Comparison of ENCODE assay signal across 7 mouse cellular contexts in genomic region chr4:114477082-114477771, GRCm38 (mm10).
DNase-seq lines count a peak whose midpoint lies in the region; ATAC-seq and TF ChIP-seq lines count a peak whose summit lies in the region.

No protein-coding gene starts in this region.

- ATAC-seq in heart, embryonic 13.5 days (ENCODE audit: extremely low read depth, insufficient number of reproducible peaks, low FRiP score, low TSS enrichment) = no peak; the same call in 1 of the 2 replicates
- ATAC-seq in limb, embryonic 13.5 days (ENCODE audit: low FRiP score, low read depth) = peak; percentile 68
- ATAC-seq in stomach, postnatal 0 days (ENCODE audit: low FRiP score, low TSS enrichment) = no peak

- 0 out of 2 replicates have a peak overlapping the region, but pooled peaks have one; percentile 41 for H3K27ac ChIP-seq in heart, embryonic 13.5 days (replicated peaks)
- peak overlapping the region; percentile 52; the same call in 1 of the 2 replicates for H3K27ac ChIP-seq in limb, embryonic 13.5 days
- no peak overlapping the region for H3K27ac ChIP-seq in stomach, postnatal 0 days (replicated peaks)

- H3K9me3 ChIP-seq in heart, embryonic 13.5 days = no peaks in the 10 kb centered on the region
- no peaks in the 10 kb centered on the region for H3K9me3 ChIP-seq in limb, embryonic 13.5 days
- H3K9me3 ChIP-seq in stomach, postnatal 0 days (ENCODE audit: control insufficient read depth, low read length) = no peaks in the 10 kb centered on the region

- peaks cover 19% of the 10 kb centered on the region for H3K4me1 ChIP-seq in heart, embryonic 13.5 days
- H3K4me1 ChIP-seq in limb, embryonic 13.5 days = peaks cover 51% of the 10 kb centered on the region
- no peaks in the 10 kb centered on the region for H3K4me1 ChIP-seq in stomach, postnatal 0 days (replicated peaks; ENCODE audit: control insufficient read depth, insufficient read depth)

- no peaks in the 10 kb centered on the region for H3K36me3 ChIP-seq in heart, embryonic 13.5 days
- H3K36me3 ChIP-seq in limb, embryonic 13.5 days = no peaks in the 10 kb centered on the region
- no peaks in the 10 kb centered on the region for H3K36me3 ChIP-seq in stomach, postnatal 0 days (ENCODE audit: control insufficient read depth, insufficient read depth, low read length)

- peaks cover 84% of the 10 kb centered on the region for H3K27me3 ChIP-seq in heart, embryonic 13.5 days (replicated peaks)
- H3K27me3 ChIP-seq in limb, embryonic 13.5 days = peaks cover 73% of the 10 kb centered on the region
- no peaks in the 10 kb centered on the region for H3K27me3 ChIP-seq in stomach, postnatal 0 days (ENCODE audit: control insufficient read depth, insufficient read depth, low read length)

- TF ChIP-seq CTCF in stomach, postnatal 0 days (IDR thresholded peaks at IDR 0.05; ENCODE audit: low read depth) = no peak

- H3K9ac ChIP-seq in heart, embryonic 13.5 days = no peak overlapping the region
- no peak overlapping the region for H3K9ac ChIP-seq in limb, embryonic 13.5 days
- H3K9ac ChIP-seq in stomach, postnatal 0 days (ENCODE audit: low read length) = no peak overlapping the region

- H3K4me2 ChIP-seq in heart, embryonic 13.5 days = no peak overlapping the region
- H3K4me2 ChIP-seq in limb, embryonic 13.5 days (replicated peaks) = peak overlapping the region; percentile 40
- no peak overlapping the region for H3K4me2 ChIP-seq in stomach, postnatal 0 days (replicated peaks; ENCODE audit: low read depth)

- no peak for TF ChIP-seq EP300 in stomach, postnatal 0 days (optimal IDR thresholded peaks at IDR 0.05)

- DNase-seq in right cerebral cortex, postnatal 10 days (ENCODE audit: low spot score in 2 of 2) = peak; percentile 54 to 63
- DNase-seq in right cerebral cortex, adult 2 months (ENCODE audit: low spot score in 2 of 2) = no peak
- peak; percentile 20 for DNase-seq in stomach, postnatal 0 days (ENCODE audit: low spot score)
- DNase-seq in adrenal gland, adult 18-20 months (ENCODE audit: low spot score in 2 of 2) = no peak
- DNase-seq in cerebellum, adult 18-20 months = no peak

- H3K4me3 ChIP-seq in heart, embryonic 13.5 days = no peak overlapping the region
- H3K4me3 ChIP-seq in limb, embryonic 13.5 days = no peak overlapping the region
- no peak overlapping the region for H3K4me3 ChIP-seq in stomach, postnatal 0 days (ENCODE audit: low read depth, low read length)

- 23% methylated on average over 11 of the region's 11 CpGs for WGBS in heart, embryonic 13.5 days
- WGBS in limb, embryonic 13.5 days = 10% methylated on average over 11 of the region's 11 CpGs
- WGBS in stomach, postnatal 0 days = 44% methylated on average over 11 of the region's 11 CpGs

Comparison
In these comparisons a context has a peak if more than half of its experiments do, and no peak if none do; other contexts are left out.
1. DNase-seq: peak in right cerebral cortex, postnatal 10 days (2 of 2) and stomach, postnatal 0 days (single experiment); none in right cerebral cortex, adult 2 months (0 of 2), adrenal gland, adult 18-20 months (0 of 2) and cerebellum, adult 18-20 months (0 of 2).